Mouse (Mus musculus): ENCODE measurements around the gene Cfap126. TPM values are rescaled to one million over a fixed set of nuclear protein-coding genes. Genes with fewer than 3 reads are reported as not detected.

Cfap126 gene
- polyA plus RNA-seq, 1 experiment from 2014 or later: 1.5 TPM

GRCm38 (mm10) chr1:171162526-171162925 lies 48.8 kb downstream of the Cfap126 start:
- Histone ChIP-seq H3K36me3 (replicated peaks; ENCODE audit: insufficient read depth, low read length) (no peaks in the 10 kb centered on the region), H3K4me1 (ENCODE audit: insufficient read depth) (peaks cover 10% of the 10 kb centered on the region), H3K4me3 (ENCODE audit: low read depth, low read length) (no peak overlapping the region), H3K27me3 (ENCODE audit: insufficient read depth, low read length) (no peaks in the 10 kb centered on the region), H3K9me3 (ENCODE audit: low read length) (no peaks in the 10 kb centered on the region), H3K4me2 (ENCODE audit: low read depth, low read length) (no peak overlapping the region), H3K27ac (ENCODE audit: low read depth) (no peak overlapping the region), H3K9ac (replicated peaks) (no peak overlapping the region)
- WGBS (ENCODE audit: insufficient replicate concordance): 89% methylated on average over 3 of the region's 3 CpGs
- no peak for DNase-seq
- no peak for ATAC-seq
- TF ChIP-seq EP300 (IDR thresholded peaks at IDR 0.05; ENCODE audit: low read depth): no peak
- no peak for TF ChIP-seq CTCF (IDR thresholded peaks at IDR 0.05; ENCODE audit: low read depth)

- Histone ChIP-seq H3K4me2 (ENCODE audit: low read depth, low read length) (no peak overlapping the region), H3K9me3 (ENCODE audit: low read length) (no peaks in the 10 kb centered on the region), H3K4me3 (ENCODE audit: low read depth, low read length) (no peak overlapping the region), H3K9ac (replicated peaks) (no peak overlapping the region), H3K36me3 (replicated peaks; ENCODE audit: insufficient read depth, low read length) (no peaks in the 10 kb centered on the region), H3K27me3 (ENCODE audit: insufficient read depth, low read length) (no peaks in the 10 kb centered on the region), H3K27ac (ENCODE audit: low read depth) (no peak overlapping the region), H3K4me1 (ENCODE audit: insufficient read depth) (peaks cover 9% of the 10 kb centered on the region)
- ATAC-seq (no peak), DNase-seq (no peak)
- no peak for TF ChIP-seq EP300 (IDR thresholded peaks at IDR 0.05; ENCODE audit: low read depth)
- TF ChIP-seq CTCF (IDR thresholded peaks at IDR 0.05; ENCODE audit: low read depth): peak; percentile 58
- 28% methylated on average over 3 of the region's 3 CpGs for WGBS (ENCODE audit: insufficient replicate concordance)
These were observed 50.5 kb downstream of the Cfap126 start for GRCm38 (mm10) chr1:171164258-171164657.

- DNase-seq (no peak), ATAC-seq (no peak)
- H3K9me3 ChIP-seq (ENCODE audit: low read length): no peaks in the 10 kb centered on the region
- no peaks in the 10 kb centered on the region for H3K4me1 ChIP-seq (ENCODE audit: insufficient read depth)
- no peak overlapping the region for H3K9ac ChIP-seq (replicated peaks)
- H3K36me3 ChIP-seq (replicated peaks; ENCODE audit: insufficient read depth, low read length): no peaks in the 10 kb centered on the region
- 44% methylated on average over 5 of the region's 5 CpGs for WGBS (ENCODE audit: insufficient replicate concordance)
- no peak overlapping the region for H3K4me2 ChIP-seq (ENCODE audit: low read depth, low read length)
- no peak overlapping the region for H3K4me3 ChIP-seq (ENCODE audit: low read depth, low read length)
- no peak overlapping the region for H3K27ac ChIP-seq (ENCODE audit: low read depth)
- TF ChIP-seq EP300 (IDR thresholded peaks at IDR 0.05; ENCODE audit: low read depth): no peak
- no peaks in the 10 kb centered on the region for H3K27me3 ChIP-seq (ENCODE audit: insufficient read depth, low read length)
These were observed 52.1 kb downstream of the Cfap126 start for GRCm38 (mm10) chr1:171165629-171166345.

GRCm38 (mm10) chr1:171168906-171169305 lies 55.2 kb downstream of the Cfap126 start:
- H3K9ac ChIP-seq (replicated peaks): no peak overlapping the region
- ATAC-seq: no peak
- no peaks in the 10 kb centered on the region for H3K4me1 ChIP-seq (ENCODE audit: insufficient read depth)
- no peaks in the 10 kb centered on the region for H3K27me3 ChIP-seq (ENCODE audit: insufficient read depth, low read length)
- H3K9me3 ChIP-seq (ENCODE audit: low read length): no peaks in the 10 kb centered on the region
- H3K27ac ChIP-seq (ENCODE audit: low read depth): no peak overlapping the region
- H3K4me2 ChIP-seq (ENCODE audit: low read depth, low read length): no peak overlapping the region
- no peak for DNase-seq
- no peaks in the 10 kb centered on the region for H3K36me3 ChIP-seq (replicated peaks; ENCODE audit: insufficient read depth, low read length)
- 76% methylated on average over 12 of the region's 12 CpGs for WGBS (ENCODE audit: insufficient replicate concordance)
- H3K4me3 ChIP-seq (ENCODE audit: low read depth, low read length): no peak overlapping the region
- TF ChIP-seq EP300 (IDR thresholded peaks at IDR 0.05; ENCODE audit: low read depth): no peak
- TF ChIP-seq CTCF (IDR thresholded peaks at IDR 0.05; ENCODE audit: low read depth): no peak

- no peak overlapping the region for H3K9ac ChIP-seq (replicated peaks)
- ATAC-seq: no peak
- WGBS (ENCODE audit: insufficient replicate concordance): 52% methylated on average over 3 of the region's 3 CpGs
- H3K9me3 ChIP-seq (ENCODE audit: low read length): no peaks in the 10 kb centered on the region
- H3K4me2 ChIP-seq (ENCODE audit: low read depth, low read length): no peak overlapping the region
- H3K4me1 ChIP-seq (ENCODE audit: insufficient read depth): no peaks in the 10 kb centered on the region
- TF ChIP-seq EP300 (IDR thresholded peaks at IDR 0.05; ENCODE audit: low read depth) (no peak), CTCF (IDR thresholded peaks at IDR 0.05; ENCODE audit: low read depth) (no peak)
- no peaks in the 10 kb centered on the region for H3K36me3 ChIP-seq (replicated peaks; ENCODE audit: insufficient read depth, low read length)
- H3K27ac ChIP-seq (ENCODE audit: low read depth): no peak overlapping the region
- no peaks in the 10 kb centered on the region for H3K27me3 ChIP-seq (ENCODE audit: insufficient read depth, low read length)
- H3K4me3 ChIP-seq (ENCODE audit: low read depth, low read length): no peak overlapping the region
- DNase-seq: no peak
These were observed 56.2 kb downstream of the Cfap126 start for GRCm38 (mm10) chr1:171169913-171170312.

GRCm38 (mm10) chr1:171171138-171171537 lies 57.4 kb downstream of the Cfap126 start:
- Histone ChIP-seq H3K9me3 (ENCODE audit: low read length) (no peaks in the 10 kb centered on the region), H3K4me3 (ENCODE audit: low read depth, low read length) (no peak overlapping the region), H3K4me1 (ENCODE audit: insufficient read depth) (no peaks in the 10 kb centered on the region), H3K36me3 (replicated peaks; ENCODE audit: insufficient read depth, low read length) (no peaks in the 10 kb centered on the region), H3K4me2 (ENCODE audit: low read depth, low read length) (no peak overlapping the region), H3K27ac (ENCODE audit: low read depth) (no peak overlapping the region), H3K27me3 (ENCODE audit: insufficient read depth, low read length) (no peaks in the 10 kb centered on the region), H3K9ac (replicated peaks) (no peak overlapping the region)
- ATAC-seq: peak; percentile 27; the same call in 1 of the 2 replicates
- DNase-seq: no peak
- no peak for TF ChIP-seq CTCF (IDR thresholded peaks at IDR 0.05; ENCODE audit: low read depth)
- no peak for TF ChIP-seq EP300 (IDR thresholded peaks at IDR 0.05; ENCODE audit: low read depth)
- WGBS (ENCODE audit: insufficient replicate concordance): 27% methylated on average over 3 of the region's 3 CpGs

All from liver, postnatal 0 days (tissue).